Mouse (Mus musculus) left cerebral cortex, postnatal 36 days (tissue): ENCODE results near the gene Pdss2. TPM values are rescaled to one million over a fixed set of nuclear protein-coding genes. Genes with fewer than 3 reads are reported as not detected.
A peak's percentile ranks its signal among the peaks of the same experiment; 100 is the strongest.

ENCODE experiments used
- DNase-seq, 2 experiments: peaks; one replicate each; pipeline ENCODE4 v3.0.0; 2021 to 2022; ENCODE audit warnings: low spot score in 2 of 2, mixed read lengths in 1 of 2
- intact Hi-C: fragments of 180-260 bp; cut with DNase I; formaldehyde crosslinking; loops from one replicate; pipeline ENCODE4 v1.15.1; 2025
- total RNA-seq, 2 experiments: library from RNA; stranded (reverse); gene quantifications; 2 replicates each; pipeline ENCODE4 v1.2.3; 2021

Pdss2 gene
- total RNA-seq, 2 experiments from 2014 or later = 16.2 to 16.5 TPM

GRCm38 (mm10) chr10:43291333-43291736 is 70.0 kb downstream of the Pdss2 start:
- intact Hi-C loops = no loop called here

DNA sequence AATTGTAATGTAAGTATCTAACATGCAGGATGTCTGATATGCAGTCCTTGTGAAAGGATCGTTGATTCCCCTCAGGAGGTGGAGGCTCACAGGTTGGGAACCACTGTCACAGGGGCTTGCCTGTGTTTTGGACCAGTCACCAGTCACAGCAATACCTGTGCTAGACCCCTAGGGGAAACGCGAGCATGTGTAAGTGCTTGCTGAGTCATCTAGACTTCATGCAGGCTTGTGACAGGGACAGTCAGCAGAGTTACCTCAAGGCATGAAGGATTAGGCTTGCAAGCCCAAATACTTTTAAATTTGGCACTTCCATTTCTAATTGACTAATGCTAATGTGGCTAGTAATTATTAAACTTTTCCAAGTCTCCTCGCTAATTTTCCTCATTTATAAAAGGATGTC is 71.2 kb downstream of the Pdss2 start:
- intact Hi-C loops = no loop called here
- DNase-seq = no peak

More at GRCm38 (mm10) chr10:43291333-43291736, 70.0 kb downstream of the Pdss2 start:
- no peak for DNase-seq

- intact Hi-C loops = no loop called here
- DNase-seq = no peak
These were observed 73.0 kb downstream of the Pdss2 start for GRCm38 (mm10) chr10:43294331-43294730.

- DNase-seq = no peak
- intact Hi-C loops = no loop called here
These were observed 87.0 kb downstream of the Pdss2 start for GRCm38 (mm10) chr10:43308105-43308810.

DNA sequence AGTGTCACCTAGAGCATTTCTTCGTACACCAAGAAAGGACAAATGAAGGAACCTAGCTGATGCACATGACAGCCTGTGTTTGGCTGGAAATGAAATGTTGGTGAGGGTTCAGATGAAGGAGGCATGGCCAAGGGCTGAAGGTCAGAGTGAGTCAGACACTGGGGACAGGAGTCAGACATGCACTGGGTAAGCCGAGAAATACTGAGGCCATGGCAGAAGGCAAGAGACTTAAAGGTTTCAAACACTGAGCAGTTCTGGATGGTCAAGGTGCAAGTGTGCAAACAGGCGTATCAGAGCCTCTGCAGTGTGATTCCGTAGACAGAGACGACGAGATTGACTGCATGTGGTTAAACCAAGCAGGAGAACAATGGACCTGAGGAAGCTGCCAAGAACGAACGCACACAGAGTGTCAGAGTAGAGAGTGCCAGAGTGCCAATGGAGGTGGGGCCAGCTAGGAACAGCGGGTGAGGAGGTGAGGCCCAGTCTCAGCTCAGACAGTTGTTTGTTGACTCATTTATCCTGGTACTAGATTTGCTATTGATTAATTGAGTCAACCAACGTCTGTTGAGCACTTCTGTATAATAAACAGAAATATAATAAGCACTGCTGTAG is 89.6 kb downstream of the Pdss2 start:
- intact Hi-C loops = no loop called here

DNA sequence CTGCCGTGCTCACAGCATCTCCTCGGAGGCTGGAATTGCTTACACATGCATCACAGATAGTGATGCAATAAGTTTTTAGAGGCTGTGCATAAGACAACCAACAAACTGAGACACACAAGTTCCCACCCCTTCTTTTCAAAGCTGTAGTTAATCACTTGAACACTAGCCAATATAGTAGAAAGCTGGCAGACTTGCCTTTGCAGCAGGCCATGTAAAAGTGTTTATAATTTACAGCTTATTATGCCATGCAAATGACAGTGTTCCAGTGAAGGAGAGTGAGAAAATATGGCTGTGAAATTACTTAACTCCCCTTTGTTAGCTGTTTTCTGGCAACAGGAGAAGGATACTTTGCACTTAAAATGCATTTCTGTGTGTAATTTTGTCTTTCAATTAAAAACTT is 90.9 kb downstream of the Pdss2 start:
- DNase-seq = no peak
- intact Hi-C loops = no loop called here

More for the DNA sequence above, 89.6 kb downstream of the Pdss2 start:
- DNase-seq = no peak

DNA sequence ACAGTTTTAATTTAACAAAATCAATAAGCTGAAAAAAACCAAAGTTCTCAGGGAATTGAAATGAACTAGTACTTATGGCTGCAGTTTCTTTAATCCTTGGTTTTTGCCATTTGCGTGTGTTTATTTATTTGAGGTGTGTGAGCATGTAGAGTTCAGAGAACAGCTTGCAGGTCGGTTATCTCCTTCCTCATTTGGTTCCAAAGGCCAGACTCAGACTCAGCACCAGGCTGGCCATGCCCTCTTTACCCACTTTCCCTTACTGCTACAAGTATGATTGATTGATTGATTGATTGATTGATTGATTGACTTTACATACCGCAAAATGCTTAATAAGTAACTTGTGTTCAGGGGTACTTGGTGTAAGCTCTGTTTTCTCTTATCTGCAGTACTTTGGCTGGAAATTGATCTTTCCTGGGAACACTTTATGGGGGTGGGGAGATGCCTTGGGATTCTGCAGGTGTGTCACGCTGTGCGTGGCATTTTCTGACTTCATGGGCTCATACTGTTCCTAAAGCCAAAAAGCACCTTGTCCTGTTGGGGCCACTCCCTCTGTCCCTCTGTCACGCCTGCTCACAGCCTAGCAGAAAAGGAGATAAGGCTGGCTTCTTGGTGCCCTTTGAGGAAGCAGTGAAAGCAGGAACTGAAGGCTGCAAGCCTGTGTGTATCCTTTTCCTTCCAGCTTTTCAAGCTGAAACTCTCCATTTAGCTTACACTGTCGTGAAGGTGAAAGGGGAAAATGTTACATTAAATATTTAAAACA is 91.6 kb downstream of the Pdss2 start:
- intact Hi-C loops = no loop called here
- DNase-seq = no peak

GRCm38 (mm10) chr10:43315228-43315627 is 93.9 kb downstream of the Pdss2 start:
- intact Hi-C loops = no loop called here
- DNase-seq = no peak

DNA sequence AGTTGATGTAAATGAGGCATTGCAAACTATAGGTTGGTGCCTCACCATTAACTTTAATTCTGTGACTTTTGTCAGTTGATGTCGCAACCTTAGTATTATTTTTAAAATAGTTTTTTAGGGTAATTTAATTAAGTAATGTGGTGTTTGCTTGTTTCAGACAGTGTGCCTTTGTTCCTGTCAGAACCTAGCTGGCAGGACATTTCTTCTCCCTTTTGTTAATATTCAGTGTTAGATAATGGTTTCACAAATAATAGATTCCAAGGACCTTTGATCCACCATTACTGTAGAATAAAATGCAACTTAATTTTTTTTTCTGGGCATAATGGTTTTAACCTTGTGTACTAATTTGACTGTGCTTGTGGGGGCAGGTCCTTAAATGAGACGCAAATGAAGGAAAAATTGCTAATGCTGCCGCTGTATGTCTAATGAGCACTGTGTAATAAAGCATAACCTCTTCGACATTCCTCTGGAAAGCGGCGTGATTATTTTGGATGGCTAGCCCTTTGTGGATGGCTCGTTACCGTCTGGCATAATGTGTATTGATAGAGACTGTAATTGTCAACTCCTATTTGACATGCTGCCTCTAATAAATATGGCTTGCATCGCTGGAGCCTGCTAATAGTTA is 96.2 kb downstream of the Pdss2 start:
- intact Hi-C loops = no loop called here

DNA sequence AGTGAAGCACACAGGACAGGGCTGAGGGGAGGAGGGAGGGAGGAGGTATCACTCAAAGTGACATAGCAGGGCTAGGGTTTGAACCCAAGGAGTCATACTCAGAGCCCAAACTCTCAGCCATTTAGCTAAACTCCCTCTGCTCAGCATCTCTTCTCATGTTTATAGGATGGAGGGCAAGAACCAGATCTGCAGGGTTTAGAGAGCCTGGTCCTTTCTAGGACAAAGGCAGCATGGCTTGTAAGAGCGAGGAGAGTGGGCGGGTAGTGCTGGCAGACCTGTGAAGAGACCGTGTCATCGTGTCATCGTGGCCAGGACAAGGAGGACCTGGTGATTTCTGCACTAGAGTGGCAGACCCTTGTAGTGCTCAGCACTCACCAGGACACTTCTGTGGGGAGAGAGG is 99.7 kb downstream of the Pdss2 start:
- DNase-seq = no peak
- intact Hi-C loops = no loop called here

More for the DNA sequence above, 96.2 kb downstream of the Pdss2 start:
- DNase-seq = no peak

- intact Hi-C loops = no loop called here
These were observed 101.3 kb downstream of the Pdss2 start for GRCm38 (mm10) chr10:43322446-43323178.

GRCm38 (mm10) chr10:43323386-43323785 is 102.1 kb downstream of the Pdss2 start:
- no peak for DNase-seq
- intact Hi-C loops = no loop called here

More at GRCm38 (mm10) chr10:43322446-43323178, 101.3 kb downstream of the Pdss2 start:
- DNase-seq = peak; percentile 40 to 42

DNA sequence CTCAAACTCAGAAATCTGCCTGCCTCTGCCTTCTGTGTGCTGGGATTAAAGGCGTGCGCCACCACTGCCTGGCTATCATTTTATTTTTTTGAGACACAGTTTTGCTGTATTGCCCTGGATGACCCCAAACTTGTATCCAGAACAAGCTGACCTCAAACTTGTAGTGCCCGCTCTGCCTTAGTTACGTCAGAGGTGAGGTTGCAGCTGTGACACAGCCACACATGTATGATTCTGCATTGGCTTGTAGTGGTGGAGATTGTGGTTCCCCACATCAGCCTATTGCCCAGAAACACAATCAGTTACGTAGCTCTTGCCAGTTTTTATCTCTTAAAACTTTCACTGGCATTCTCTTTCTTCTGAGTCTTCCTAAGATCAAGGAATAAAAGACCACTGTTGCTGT is 108.5 kb downstream of the Pdss2 start:
- DNase-seq = no peak
- intact Hi-C loops = no loop called here

DNA sequence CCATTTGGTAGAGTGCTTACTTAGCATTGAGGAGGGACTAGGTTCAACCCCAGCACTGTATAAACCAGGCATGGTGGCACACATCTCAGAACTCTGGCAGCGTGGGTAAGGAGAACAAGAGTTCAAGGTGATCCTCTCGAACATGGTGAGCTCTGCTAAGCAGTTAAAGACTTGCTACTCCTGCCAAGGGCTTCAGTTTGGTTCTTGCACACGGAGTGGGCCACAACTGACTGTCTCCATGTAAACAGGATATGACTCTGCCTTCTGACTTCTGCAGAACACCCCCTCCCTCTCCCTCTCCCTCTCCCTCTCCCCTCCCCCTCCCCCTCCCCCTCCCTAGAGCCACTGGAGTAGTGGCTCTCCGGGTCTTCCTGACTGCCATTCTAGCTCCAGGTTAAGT is 109.4 kb downstream of the Pdss2 start:
- intact Hi-C loops = no loop called here
- DNase-seq = no peak

DNA sequence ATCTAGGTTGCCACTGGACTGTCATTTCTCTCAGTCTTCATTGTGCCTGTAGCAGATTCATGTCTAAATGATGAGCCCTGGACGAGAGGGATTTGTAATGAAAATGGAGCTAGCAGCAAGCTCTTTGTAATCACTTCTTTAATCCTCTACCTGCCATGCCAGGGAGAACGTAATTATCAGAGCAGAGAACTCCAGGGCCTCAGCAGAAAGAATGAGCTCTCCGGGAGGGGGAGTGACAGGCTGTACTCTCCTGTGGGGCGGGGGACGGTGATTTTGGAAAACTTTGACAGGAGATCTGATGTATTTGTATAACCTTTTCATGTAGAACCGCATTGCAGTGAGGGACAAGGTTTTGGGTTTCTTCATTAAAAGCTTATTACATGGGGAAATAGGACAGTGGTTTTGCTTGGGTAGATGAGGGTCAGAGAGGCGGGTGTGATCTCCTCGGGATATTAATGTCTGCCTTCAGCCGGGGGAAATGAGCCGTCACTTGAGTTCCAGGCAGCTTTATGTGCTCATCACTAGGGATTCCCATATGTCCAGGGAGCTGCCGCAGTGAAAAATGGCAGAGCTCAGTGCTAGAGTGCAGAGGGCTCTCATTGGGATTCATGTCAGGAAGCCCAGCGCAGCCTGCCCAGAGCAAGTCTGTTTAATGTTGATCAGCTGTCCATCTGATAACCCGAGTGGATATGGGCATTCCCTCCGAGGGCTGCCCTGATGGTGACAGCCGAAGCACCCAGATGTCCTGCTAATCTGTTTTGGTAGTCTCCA is 110.8 kb downstream of the Pdss2 start:
- no peak for DNase-seq
- intact Hi-C loops = no loop called here

- DNase-seq = no peak
- intact Hi-C loops = no loop called here
These were observed 114.6 kb downstream of the Pdss2 start for GRCm38 (mm10) chr10:43335874-43336273.

DNA sequence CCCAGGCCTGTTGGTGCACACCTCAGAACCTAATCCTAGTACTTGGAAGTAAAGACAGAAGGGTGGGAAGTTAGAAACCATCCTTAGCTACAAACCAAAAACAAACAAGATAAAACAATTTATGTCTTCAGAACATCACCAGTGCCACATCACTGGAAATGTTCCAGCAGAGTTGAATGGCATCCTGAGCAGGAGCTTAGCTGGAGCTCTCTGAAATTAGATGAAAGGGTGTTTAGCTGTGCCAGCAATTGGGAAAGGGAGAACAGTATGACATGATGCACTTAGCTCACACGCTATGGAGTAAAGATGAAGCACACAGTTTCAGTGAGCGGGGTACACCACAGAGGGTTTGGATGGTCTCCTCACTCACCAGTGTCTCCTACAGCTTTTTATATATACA is 115.8 kb downstream of the Pdss2 start:
- DNase-seq = no peak
- intact Hi-C loops = no loop called here

DNA sequence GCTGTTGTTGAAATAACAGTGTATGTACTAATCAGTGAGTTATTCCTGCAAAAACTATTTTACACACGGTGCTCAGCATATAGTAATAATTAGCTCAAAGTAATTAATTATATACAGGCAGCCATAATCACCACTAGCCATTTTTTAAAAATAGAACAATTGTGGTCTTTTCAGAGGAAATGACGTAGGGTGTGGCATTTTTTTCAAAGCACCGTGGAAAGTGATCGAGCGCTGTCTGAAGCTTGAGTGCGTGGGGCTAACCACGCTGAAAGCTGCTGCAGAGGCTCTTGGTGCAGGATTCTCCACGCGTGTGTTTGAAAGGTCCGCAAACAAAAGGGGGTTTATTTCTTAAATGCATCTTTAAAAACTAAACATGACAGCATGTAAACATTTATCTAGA is 118.5 kb downstream of the Pdss2 start:
- intact Hi-C loops = no loop called here
- no peak for DNase-seq

DNA sequence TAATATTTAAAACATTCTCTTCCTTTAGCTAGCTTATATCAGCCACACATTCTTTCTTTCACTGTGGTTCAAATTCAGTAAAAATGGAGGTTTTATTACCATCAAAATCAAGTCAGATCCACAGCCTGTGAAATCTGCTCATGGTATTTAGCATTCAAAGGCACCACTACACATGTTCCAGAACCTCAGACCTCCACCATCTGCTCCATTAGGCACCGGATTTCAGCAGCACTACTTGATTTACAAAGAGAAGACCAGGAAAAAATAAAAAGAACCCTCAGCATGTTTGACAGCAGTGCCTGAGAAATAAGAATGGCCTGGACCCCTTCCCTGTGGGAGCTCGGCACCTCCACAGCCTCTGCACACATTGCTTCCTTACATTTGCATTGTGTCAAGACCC is 128.4 kb downstream of the Pdss2 start:
- no peak for DNase-seq
- intact Hi-C loops = no loop called here
